Mouse (Mus musculus) hindbrain, embryonic 13.5 days (tissue): Measurements from ENCODE around the gene Kcnc2. TPM values are rescaled to one million over a fixed set of nuclear protein-coding genes. Genes with fewer than 3 reads are reported as not detected.

Source experiments
- ATAC-seq: fragments of 200-750 bp; cut with Nextera tagmentation; 2 replicates; pipeline ENCODE4 v1.8.0; 2017; ENCODE audit warnings: moderate TSS enrichment; ENCODE audit not compliant: low FRiP score
- H3K27ac ChIP-seq: fragments of 300-500 bp; sonication (generic); 2 replicates; pipeline ENCODE4 v1.5.1; 2015; ENCODE audit warnings: inconsistent platforms, mild to moderate bottlenecking, moderate library complexity
- H3K27me3 ChIP-seq: fragments of 300-500 bp; sonication (generic); 2 replicates; pipeline ENCODE4 v1.6.1; 2015; ENCODE audit warnings: mild to moderate bottlenecking, inconsistent platforms
- H3K36me3 ChIP-seq: fragments of 300-500 bp; sonication (generic); 2 replicates; pipeline ENCODE4 v1.6.1; 2015; ENCODE audit warnings: mild to moderate bottlenecking, inconsistent platforms
- H3K4me1 ChIP-seq: fragments of 300-500 bp; sonication (generic); replicated peaks from 2 replicates; pipeline ENCODE4 v1.6.1; 2015; ENCODE audit warnings: inconsistent platforms
- H3K4me2 ChIP-seq: fragments of 300-500 bp; sonication (generic); 2 replicates; pipeline ENCODE4 v1.6.1; 2015; ENCODE audit warnings: inconsistent platforms, mild to moderate bottlenecking, moderate library complexity
- H3K4me3 ChIP-seq: fragments of 300-500 bp; sonication (generic); 2 replicates; pipeline ENCODE4 v1.5.1; 2015; ENCODE audit warnings: mild to moderate bottlenecking, inconsistent platforms
- H3K9ac ChIP-seq: fragments of 300-500 bp; sonication (generic); 2 replicates; pipeline ENCODE4 v1.6.1; 2015; ENCODE audit warnings: mild to moderate bottlenecking, inconsistent platforms
- H3K9me3 ChIP-seq: fragments of 300-500 bp; sonication (generic); 2 replicates; pipeline ENCODE4 v1.6.1; 2016; ENCODE audit warnings: inconsistent platforms
- WGBS: fragments of 180-500 bp; shearing (Covaris S2); methylation state at CpG from one replicate; pipeline ENCODE4 v1.1.7; 2015; 5-methylcytosine and 5-hydroxymethylcytosine counted together
- polyA plus RNA-seq: library from polyadenylated mRNA; unstranded; fragments of >200 nt; fragmentation: Nextera tagmentation; extraction: Ambion mirVana; gene quantifications from 2 replicates; pipeline ENCODE4 v1.2.1, GENCODE M21; 2015

The Kcnc2 gene
- polyA plus RNA-seq, 1 experiment from 2014 or later = 5.6 TPM

DNA sequence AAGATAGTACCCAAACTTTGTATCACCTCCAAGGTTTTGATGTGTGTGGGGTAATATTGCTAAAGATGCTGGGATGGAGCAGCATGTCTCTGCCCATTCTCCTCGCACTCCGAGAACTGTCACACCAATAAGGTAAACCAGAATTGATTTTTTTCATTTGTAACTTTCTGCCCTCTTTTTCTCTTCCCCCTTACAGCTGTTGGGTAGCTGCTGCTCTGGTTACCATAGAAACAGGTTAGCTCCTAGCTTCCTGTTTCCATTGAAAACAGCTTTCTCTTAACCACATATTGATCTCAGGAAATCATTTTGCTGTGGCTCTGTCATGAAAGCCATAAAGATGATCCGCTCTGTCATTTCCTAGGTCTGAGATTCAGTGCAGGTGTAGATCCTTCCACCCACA lies 7.1 kb downstream of the Kcnc2 start:
- 78% methylated on average over 3 of the region's 3 CpGs for WGBS
- H3K27me3 ChIP-seq = peaks cover 5% of the 10 kb centered on the region; the same call in 1 of the 2 replicates
- H3K27ac ChIP-seq = peak overlapping the region; percentile 12; the same call in 1 of the 2 replicates
- no peak overlapping the region for H3K4me3 ChIP-seq
- no peaks in the 10 kb centered on the region for H3K4me1 ChIP-seq
- H3K9ac ChIP-seq = no peak overlapping the region
- H3K36me3 ChIP-seq = no peaks in the 10 kb centered on the region
- no peaks in the 10 kb centered on the region for H3K9me3 ChIP-seq
- H3K4me2 ChIP-seq = no peak overlapping the region
- no peak for ATAC-seq

DNA sequence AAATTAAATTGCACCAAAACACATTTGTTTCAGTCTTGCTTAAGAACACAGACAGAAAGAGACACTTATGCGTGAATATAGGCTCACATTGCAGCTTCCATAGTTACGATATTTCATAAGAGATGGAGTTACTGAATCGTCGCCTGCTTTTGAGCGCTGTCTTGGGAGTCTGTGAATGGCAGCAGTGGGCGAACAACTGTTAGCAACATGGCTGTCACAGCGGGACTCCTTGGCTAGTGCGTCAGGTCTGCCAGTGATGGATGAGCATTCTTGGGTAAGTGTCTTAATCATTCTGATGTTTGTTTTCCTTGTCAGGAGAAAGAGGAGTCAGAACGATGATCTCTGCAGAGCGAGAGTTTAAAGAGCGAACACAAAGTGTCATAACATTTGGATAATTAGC lies 44.2 kb downstream of the Kcnc2 start:
- Histone ChIP-seq H3K27me3 (no peaks in the 10 kb centered on the region), H3K36me3 (no peaks in the 10 kb centered on the region), H3K4me1 (peaks cover 5% of the 10 kb centered on the region), H3K27ac (no peak overlapping the region), H3K4me2 (peak overlapping the region; percentile 46), H3K9me3 (no peaks in the 10 kb centered on the region), H3K9ac (no peak overlapping the region), H3K4me3 (peak overlapping the region; percentile 23)
- ATAC-seq = peak; percentile 78
- 21% methylated on average over 11 of the region's 11 CpGs for WGBS

DNA sequence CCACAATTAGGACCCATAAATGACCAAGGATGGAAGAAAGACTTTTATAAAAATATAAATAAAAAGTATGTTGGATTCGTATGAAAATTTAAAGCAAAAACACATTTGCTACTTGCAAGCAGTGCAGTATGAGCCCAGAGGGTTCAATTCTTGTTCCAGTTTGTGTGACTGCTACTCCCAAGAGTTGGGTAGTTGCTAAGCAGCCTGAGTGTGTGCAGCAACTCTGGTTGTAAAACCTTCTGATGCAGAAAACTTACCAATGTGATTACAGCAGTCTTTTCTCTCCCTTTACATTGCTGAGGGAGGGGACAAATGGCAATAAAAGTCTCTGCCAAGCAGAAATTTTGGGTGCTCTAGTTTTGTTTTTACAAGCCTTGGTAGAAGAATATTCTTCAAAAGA lies 46.9 kb downstream of the Kcnc2 start:
- H3K27ac ChIP-seq = no peak overlapping the region
- H3K4me1 ChIP-seq = peaks cover 5% of the 10 kb centered on the region
- H3K36me3 ChIP-seq = no peaks in the 10 kb centered on the region
- no peaks in the 10 kb centered on the region for H3K9me3 ChIP-seq
- ATAC-seq = no peak
- 84% methylated on average over 1 of the region's 1 CpGs for WGBS
- no peak overlapping the region for H3K4me2 ChIP-seq
- no peak overlapping the region for H3K4me3 ChIP-seq
- no peaks in the 10 kb centered on the region for H3K27me3 ChIP-seq
- no peak overlapping the region for H3K9ac ChIP-seq

DNA sequence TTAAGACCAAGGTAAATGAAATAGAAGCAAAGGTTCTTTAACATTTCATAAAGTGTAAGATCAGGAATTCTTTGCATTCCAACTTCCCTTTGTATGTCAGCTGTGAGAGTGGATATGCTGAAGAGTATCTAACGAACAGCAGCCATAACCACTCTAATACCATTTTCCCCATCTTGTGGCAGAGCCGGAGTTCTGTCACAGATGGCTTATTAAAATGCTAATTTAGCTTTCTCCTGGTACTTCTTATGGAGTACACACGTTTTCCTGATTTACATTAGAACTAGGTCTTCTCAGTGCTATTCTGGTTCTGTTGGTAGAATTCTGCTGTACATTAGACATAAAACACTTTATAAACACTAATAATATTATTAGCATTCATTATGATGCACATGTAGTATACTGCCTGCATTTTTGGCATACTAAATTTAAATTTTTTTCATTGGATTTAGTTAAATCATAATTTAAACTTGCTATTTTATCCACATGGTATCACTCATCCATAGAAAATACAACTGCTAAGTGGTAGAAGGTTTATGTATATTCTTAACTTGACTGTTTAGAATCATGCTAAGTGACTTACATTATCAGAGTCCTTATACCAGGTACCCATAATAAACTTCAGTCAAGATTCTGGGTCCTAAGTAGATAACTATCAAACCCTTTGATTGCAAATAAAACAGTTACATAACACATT lies 86.9 kb downstream of the Kcnc2 start:
- no peaks in the 10 kb centered on the region for H3K27me3 ChIP-seq
- H3K36me3 ChIP-seq = no peaks in the 10 kb centered on the region
- peaks cover 7% of the 10 kb centered on the region for H3K4me1 ChIP-seq
- no peak overlapping the region for H3K27ac ChIP-seq
- no peak overlapping the region for H3K9ac ChIP-seq
- no peaks in the 10 kb centered on the region for H3K9me3 ChIP-seq
- H3K4me3 ChIP-seq = no peak overlapping the region
- no peak overlapping the region for H3K4me2 ChIP-seq
- 32% methylated on average over 3 of the region's 3 CpGs for WGBS
- ATAC-seq = peak; percentile 74; the same call in 1 of the 2 replicates

DNA sequence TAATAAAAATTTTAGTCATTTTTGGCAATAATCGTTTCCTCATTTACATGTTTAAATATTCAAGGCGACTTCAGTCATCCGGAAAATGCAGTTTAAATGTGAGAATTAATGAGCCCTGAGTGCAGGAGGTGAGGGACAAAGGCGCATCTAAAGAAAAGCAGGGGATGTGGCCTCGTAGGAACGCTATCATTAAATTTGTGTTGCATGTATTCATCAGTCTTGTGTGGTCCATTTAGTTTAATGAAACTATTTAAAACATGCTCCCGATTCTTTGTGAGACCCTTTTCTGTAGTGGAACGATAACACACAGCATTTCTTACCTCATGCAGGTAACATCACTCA lies 87.4 kb downstream of the Kcnc2 start:
- H3K4me1 ChIP-seq = peaks cover 7% of the 10 kb centered on the region
- H3K9me3 ChIP-seq = no peaks in the 10 kb centered on the region
- H3K9ac ChIP-seq = no peak overlapping the region
- 32% methylated on average over 8 of the region's 8 CpGs for WGBS
- no peaks in the 10 kb centered on the region for H3K27me3 ChIP-seq
- no peak overlapping the region for H3K27ac ChIP-seq
- H3K4me2 ChIP-seq = no peak overlapping the region
- H3K4me3 ChIP-seq = no peak overlapping the region
- no peaks in the 10 kb centered on the region for H3K36me3 ChIP-seq
- no peak for ATAC-seq

DNA sequence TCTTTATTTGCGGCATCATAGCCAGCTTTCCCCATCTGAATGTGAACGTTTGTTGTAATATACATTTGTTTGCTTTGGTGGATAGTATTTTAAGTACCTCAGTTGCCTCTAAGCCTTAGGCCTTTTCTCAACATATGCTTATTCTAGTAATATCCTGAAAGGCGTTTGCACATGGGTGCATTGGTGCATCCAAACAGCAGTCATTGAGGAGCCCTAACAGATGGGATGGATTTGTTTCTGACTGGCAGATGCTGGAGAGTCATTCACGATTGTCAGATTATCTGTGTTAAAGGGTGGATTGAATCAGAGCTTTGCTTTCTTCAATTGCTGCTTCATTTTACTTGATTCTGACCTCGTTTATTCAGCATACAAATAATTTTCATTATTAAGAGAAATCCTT lies 89.8 kb downstream of the Kcnc2 start:
- H3K4me2 ChIP-seq = no peak overlapping the region
- ATAC-seq = no peak
- peaks cover 7% of the 10 kb centered on the region for H3K4me1 ChIP-seq
- H3K4me3 ChIP-seq = no peak overlapping the region
- WGBS = 64% methylated on average over 5 of the region's 5 CpGs
- H3K27ac ChIP-seq = 0 out of 2 replicates have a peak overlapping the region, but pooled peaks have one; percentile 35
- H3K9me3 ChIP-seq = no peaks in the 10 kb centered on the region
- H3K36me3 ChIP-seq = no peaks in the 10 kb centered on the region
- H3K27me3 ChIP-seq = no peaks in the 10 kb centered on the region
- H3K9ac ChIP-seq = no peak overlapping the region

DNA sequence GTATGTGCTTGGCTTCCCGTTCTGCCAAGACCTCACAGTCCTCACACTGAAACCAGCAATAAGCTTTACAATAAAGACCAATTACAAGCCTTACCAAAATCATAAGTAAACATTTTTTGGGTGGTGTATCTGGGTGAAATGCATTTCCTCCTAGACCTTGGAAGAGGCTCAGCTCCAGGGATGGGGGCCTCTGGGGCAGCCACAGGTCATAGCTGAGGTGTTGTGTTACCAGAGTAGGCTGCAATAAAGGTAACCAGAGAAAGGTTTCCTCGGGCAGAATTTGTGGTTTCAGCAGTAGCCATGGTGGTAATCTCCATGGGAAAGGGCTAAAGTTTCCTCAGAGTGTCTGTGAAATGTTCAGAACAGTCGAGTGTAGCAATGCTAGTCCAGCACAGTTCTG lies 97.4 kb downstream of the Kcnc2 start:
- H3K27ac ChIP-seq = no peak overlapping the region
- H3K9me3 ChIP-seq = no peaks in the 10 kb centered on the region
- H3K4me3 ChIP-seq = no peak overlapping the region
- ATAC-seq = no peak
- H3K4me1 ChIP-seq = no peaks in the 10 kb centered on the region
- H3K36me3 ChIP-seq = no peaks in the 10 kb centered on the region
- H3K9ac ChIP-seq = no peak overlapping the region
- no peak overlapping the region for H3K4me2 ChIP-seq
- H3K27me3 ChIP-seq = no peaks in the 10 kb centered on the region
- WGBS = 84% methylated on average over 3 of the region's 3 CpGs

DNA sequence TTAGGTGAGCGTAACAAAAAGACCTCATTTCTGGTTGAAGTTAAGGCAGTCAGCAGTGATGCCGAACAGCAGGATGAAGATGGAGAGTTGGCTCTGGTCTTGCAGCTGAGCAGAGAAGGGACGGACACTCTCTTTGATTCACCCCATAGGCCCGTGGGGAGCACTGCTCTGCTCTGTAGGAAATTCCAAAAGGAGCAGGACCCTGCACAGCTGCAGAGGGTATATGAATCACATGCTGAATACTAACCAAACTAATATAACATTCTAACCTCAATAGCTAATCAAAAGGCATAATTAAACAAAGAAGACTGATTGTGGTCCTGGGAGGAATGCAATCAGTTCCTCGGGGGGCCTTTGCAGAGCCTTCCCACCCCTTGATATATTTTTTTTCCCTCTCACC lies 106.2 kb downstream of the Kcnc2 start:
- 77% methylated on average over 5 of the region's 5 CpGs for WGBS
- Histone ChIP-seq H3K27ac (no peak overlapping the region), H3K4me3 (no peak overlapping the region), H3K36me3 (no peaks in the 10 kb centered on the region), H3K4me1 (no peaks in the 10 kb centered on the region), H3K27me3 (no peaks in the 10 kb centered on the region), H3K4me2 (no peak overlapping the region), H3K9ac (no peak overlapping the region), H3K9me3 (no peaks in the 10 kb centered on the region)
- ATAC-seq = no peak

DNA sequence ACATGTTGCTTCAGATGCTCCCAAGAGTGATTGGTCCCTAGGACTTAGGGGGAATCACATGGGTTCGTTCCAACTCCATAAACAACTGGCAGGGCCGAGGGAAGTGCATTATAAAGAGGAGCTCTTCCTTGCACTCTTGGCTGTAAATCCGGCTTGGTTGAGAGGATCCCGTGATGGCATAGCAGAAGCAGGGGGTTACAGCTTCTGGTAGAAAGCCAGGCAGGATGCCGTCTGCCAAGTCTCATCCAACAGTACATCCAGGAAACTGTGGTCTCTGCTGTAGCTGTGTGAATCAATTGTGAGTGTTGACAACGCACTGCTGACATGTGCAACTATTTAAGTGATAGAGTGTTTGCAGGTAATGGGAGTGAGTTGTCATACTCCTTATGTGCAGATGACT lies 107.5 kb downstream of the Kcnc2 start:
- no peak for ATAC-seq
- Histone ChIP-seq H3K4me1 (no peaks in the 10 kb centered on the region), H3K4me2 (no peak overlapping the region), H3K4me3 (no peak overlapping the region), H3K27me3 (no peaks in the 10 kb centered on the region), H3K27ac (no peak overlapping the region), H3K9me3 (no peaks in the 10 kb centered on the region), H3K36me3 (no peaks in the 10 kb centered on the region), H3K9ac (no peak overlapping the region)
- WGBS = 90% methylated on average over 6 of the region's 6 CpGs

DNA sequence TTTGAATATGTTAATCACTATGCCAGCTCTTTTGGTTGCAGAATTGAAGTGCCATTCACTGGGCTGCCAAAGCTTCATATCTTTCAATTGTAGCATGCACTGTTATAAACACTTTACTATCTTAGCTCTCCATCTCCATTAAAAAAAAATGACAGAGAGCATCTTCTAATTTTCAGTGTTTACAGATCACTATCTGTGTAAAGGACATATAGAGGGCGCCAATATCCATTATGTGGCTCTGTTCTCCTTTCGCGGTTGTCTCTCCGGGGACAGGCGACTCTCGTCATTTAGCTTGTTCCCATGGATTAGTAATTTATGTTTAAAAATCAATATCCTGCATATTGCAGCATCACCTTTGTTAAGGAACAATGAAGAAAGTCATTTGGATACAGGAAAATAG lies 109.7 kb downstream of the Kcnc2 start:
- Histone ChIP-seq H3K4me1 (no peaks in the 10 kb centered on the region), H3K27me3 (no peaks in the 10 kb centered on the region), H3K4me3 (no peak overlapping the region), H3K36me3 (no peaks in the 10 kb centered on the region), H3K27ac (no peak overlapping the region), H3K9ac (no peak overlapping the region), H3K4me2 (no peak overlapping the region), H3K9me3 (no peaks in the 10 kb centered on the region)
- ATAC-seq = no peak
- WGBS = 81% methylated on average over 6 of the region's 6 CpGs

DNA sequence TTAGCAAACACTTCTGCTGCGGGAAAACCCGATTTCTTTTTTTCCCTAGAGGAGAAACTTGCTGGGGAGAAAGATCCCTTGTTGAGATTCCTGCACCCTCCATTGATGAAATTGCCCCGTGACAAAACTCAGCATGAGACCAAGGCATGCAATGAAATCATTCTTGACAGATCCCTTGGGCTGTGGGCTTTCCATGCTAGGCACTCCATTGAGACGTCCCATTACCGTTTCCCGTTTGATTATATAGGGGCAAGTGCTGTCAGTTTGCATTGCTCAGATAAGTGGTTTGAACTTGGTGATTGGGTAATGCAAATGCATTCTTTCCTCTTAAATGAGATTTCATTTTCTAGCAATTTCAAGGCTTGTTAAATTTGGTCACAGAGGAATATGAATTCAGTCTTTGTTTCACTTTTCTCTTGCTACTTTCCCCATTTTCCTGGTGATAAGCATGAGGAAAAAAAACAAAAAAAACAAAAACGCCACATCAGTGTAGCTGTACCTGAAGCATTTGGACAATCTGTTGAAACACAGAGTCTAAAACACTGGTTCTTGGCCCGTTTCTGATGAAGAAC lies 123.6 kb downstream of the Kcnc2 start:
- H3K4me2 ChIP-seq = no peak overlapping the region
- ATAC-seq = peak; percentile 63; the same call in 1 of the 2 replicates
- 38% methylated on average over 8 of the region's 8 CpGs for WGBS

DNA sequence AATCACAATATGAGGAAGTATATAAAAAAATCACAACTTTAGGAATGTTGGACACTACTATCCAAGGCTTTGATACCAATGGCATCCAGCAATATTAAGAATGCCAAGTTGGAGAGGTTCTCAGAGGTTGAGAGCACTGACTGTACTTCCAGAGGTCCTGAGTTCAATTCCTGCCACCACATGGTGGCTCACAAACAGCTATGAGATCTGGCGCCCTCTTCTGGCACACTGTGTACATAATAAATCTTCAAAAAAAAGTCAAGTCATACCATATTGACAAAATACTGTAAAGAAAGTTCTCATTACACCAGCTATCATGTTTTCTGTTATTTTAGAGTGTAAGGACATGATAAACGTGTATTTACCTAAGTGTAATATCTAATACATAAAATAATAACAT lies 126.3 kb downstream of the Kcnc2 start:
- H3K9ac ChIP-seq = no peak overlapping the region
- no peak overlapping the region for H3K27ac ChIP-seq
- no peaks in the 10 kb centered on the region for H3K9me3 ChIP-seq
- no peaks in the 10 kb centered on the region for H3K36me3 ChIP-seq
- 47% methylated on average over 2 of the region's 2 CpGs for WGBS
- H3K4me1 ChIP-seq = peaks cover 11% of the 10 kb centered on the region
- no peaks in the 10 kb centered on the region for H3K27me3 ChIP-seq
- no peak overlapping the region for H3K4me2 ChIP-seq
- H3K4me3 ChIP-seq = no peak overlapping the region
- no peak for ATAC-seq

More for the DNA sequence above, 123.6 kb downstream of the Kcnc2 start:
- peaks cover 9% of the 10 kb centered on the region for H3K4me1 ChIP-seq
- no peaks in the 10 kb centered on the region for H3K27me3 ChIP-seq
- H3K4me3 ChIP-seq = no peak overlapping the region
- no peak overlapping the region for H3K9ac ChIP-seq
- no peaks in the 10 kb centered on the region for H3K9me3 ChIP-seq
- peak overlapping the region; percentile 40; the same call in 1 of the 2 replicates for H3K27ac ChIP-seq
- H3K36me3 ChIP-seq = no peaks in the 10 kb centered on the region
